ENCODE assay signal across 8 mouse cellular contexts in genomic region chr17:31451179-31451708, GRCm38 (mm10).
DNase-seq lines count a peak whose midpoint lies in the region; ATAC-seq and TF ChIP-seq lines count a peak whose summit lies in the region.

No protein-coding gene starts in this region.

- no peak overlapping the region for H3K4me3 ChIP-seq in forebrain, embryonic 10.5 days
- no peak overlapping the region for H3K4me3 ChIP-seq in forebrain, embryonic 11.5 days (ENCODE audit: low read depth, low read length)
- H3K4me3 ChIP-seq in hindbrain, embryonic 16.5 days (ENCODE audit: low read length): no peak overlapping the region
- no peak overlapping the region for H3K4me3 ChIP-seq in limb, embryonic 14.5 days (replicated peaks; ENCODE audit: low read length)

- H3K4me1 ChIP-seq in forebrain, embryonic 10.5 days: peaks cover 24% of the 10 kb centered on the region
- no peaks in the 10 kb centered on the region; the same call in 1 of the 2 replicates for H3K4me1 ChIP-seq in forebrain, embryonic 11.5 days (replicated peaks; ENCODE audit: control insufficient read depth, insufficient read depth, low read length)
- peaks cover 12% of the 10 kb centered on the region for H3K4me1 ChIP-seq in hindbrain, embryonic 16.5 days (ENCODE audit: control insufficient read depth, insufficient read depth, low read depth, low read length)
- peaks cover 14% of the 10 kb centered on the region for H3K4me1 ChIP-seq in limb, embryonic 14.5 days (ENCODE audit: control insufficient read depth, insufficient read depth, low read length)

- ATAC-seq in forebrain, embryonic 11.5 days (replicated peaks; ENCODE audit: low FRiP score): no peak
- ATAC-seq in hindbrain, embryonic 16.5 days: peak; percentile 89
- no peak for ATAC-seq in limb, embryonic 14.5 days (ENCODE audit: low FRiP score, low read depth)
- no peak for ATAC-seq in activated CD4-positive, CD25-positive, alpha-beta regulatory T cell, adult 4 months

- peaks cover 14% of the 10 kb centered on the region for H3K36me3 ChIP-seq in forebrain, embryonic 10.5 days (replicated peaks)
- no peaks in the 10 kb centered on the region for H3K36me3 ChIP-seq in forebrain, embryonic 11.5 days (ENCODE audit: control insufficient read depth, insufficient read depth, low read length)
- H3K36me3 ChIP-seq in hindbrain, embryonic 16.5 days (ENCODE audit: control insufficient read depth, insufficient read depth, low read length): peaks cover 9% of the 10 kb centered on the region
- peaks cover 3% of the 10 kb centered on the region; the same call in 1 of the 2 replicates for H3K36me3 ChIP-seq in limb, embryonic 14.5 days (ENCODE audit: control insufficient read depth, insufficient read depth, low read length)

- no peaks in the 10 kb centered on the region for H3K27me3 ChIP-seq in forebrain, embryonic 10.5 days (ENCODE audit: poor library complexity, severe bottlenecking)
- H3K27me3 ChIP-seq in forebrain, embryonic 11.5 days (ENCODE audit: control insufficient read depth, insufficient read depth, low read length): no peaks in the 10 kb centered on the region
- H3K27me3 ChIP-seq in hindbrain, embryonic 16.5 days (replicated peaks; ENCODE audit: control insufficient read depth, insufficient read depth, low read length): no peaks in the 10 kb centered on the region
- no peaks in the 10 kb centered on the region for H3K27me3 ChIP-seq in limb, embryonic 14.5 days (ENCODE audit: control insufficient read depth, insufficient read depth, low read length)

- H3K9ac ChIP-seq in forebrain, embryonic 11.5 days (ENCODE audit: low read length): no peak overlapping the region
- H3K9ac ChIP-seq in hindbrain, embryonic 16.5 days (ENCODE audit: low read depth, low read length): 0 out of 2 replicates have a peak overlapping the region, but pooled peaks have one; percentile 2
- H3K9ac ChIP-seq in limb, embryonic 14.5 days (ENCODE audit: low read depth, low read length, severe bottlenecking): peak overlapping the region; percentile 21; the same call in 1 of the 2 replicates

- no peak for TF ChIP-seq POLR2A in limb, embryonic 14.5 days (IDR thresholded peaks at IDR 0.05; ENCODE audit: borderline replicate concordance, extremely low read depth, insufficient read depth, insufficient read length)

- no peaks in the 10 kb centered on the region for H3K9me3 ChIP-seq in forebrain, embryonic 10.5 days
- no peaks in the 10 kb centered on the region for H3K9me3 ChIP-seq in forebrain, embryonic 11.5 days (ENCODE audit: control insufficient read depth, low read length)
- H3K9me3 ChIP-seq in hindbrain, embryonic 16.5 days (ENCODE audit: control insufficient read depth, low read length): no peaks in the 10 kb centered on the region; the same call in 1 of the 2 replicates
- no peaks in the 10 kb centered on the region for H3K9me3 ChIP-seq in limb, embryonic 14.5 days (ENCODE audit: control insufficient read depth, low read length)

- H3K4me2 ChIP-seq in forebrain, embryonic 11.5 days (ENCODE audit: low read depth, low read length, severe bottlenecking): no peak overlapping the region
- H3K4me2 ChIP-seq in hindbrain, embryonic 16.5 days (ENCODE audit: low read length): no peak overlapping the region
- no peak overlapping the region for H3K4me2 ChIP-seq in limb, embryonic 14.5 days (replicated peaks; ENCODE audit: low read depth, low read length, severe bottlenecking)

- WGBS in forebrain, embryonic 10.5 days: 60% methylated on average over 8 of the region's 8 CpGs
- WGBS in forebrain, embryonic 11.5 days: 58% methylated on average over 8 of the region's 8 CpGs
- WGBS in hindbrain, embryonic 16.5 days: 19% methylated on average over 8 of the region's 8 CpGs
- 41% methylated on average over 8 of the region's 8 CpGs for WGBS in limb, embryonic 14.5 days

- no peak for DNase-seq in forebrain, embryonic 10.5 days (ENCODE audit: extremely low spot score, low spot score)
- no peak for DNase-seq in forebrain, embryonic 11.5 days (ENCODE audit: low spot score)
- DNase-seq in cerebellum, adult 9-11 months: peak; percentile 58
- DNase-seq in limb, embryonic 14.5 days (ENCODE audit: low spot score): no peak
- peak; percentile 48 for DNase-seq in right cerebral cortex, postnatal 4 days
- DNase-seq in gastrocnemius, postnatal 25 days: no peak

- peak overlapping the region; percentile 53; the same call in 1 of the 2 replicates for H3K27ac ChIP-seq in forebrain, embryonic 10.5 days
- H3K27ac ChIP-seq in forebrain, embryonic 11.5 days (ENCODE audit: low read depth, low read length): no peak overlapping the region
- H3K27ac ChIP-seq in hindbrain, embryonic 16.5 days (ENCODE audit: low read depth, low read length): peak overlapping the region; percentile 64
- peak overlapping the region; percentile 54; the same call in 1 of the 2 replicates for H3K27ac ChIP-seq in limb, embryonic 14.5 days (replicated peaks; ENCODE audit: low read depth, low read length)

Comparison
In these comparisons a context has a peak if more than half of its experiments do, and no peak if none do; other contexts are left out.
1. DNase-seq: peak in cerebellum, adult 9-11 months (single experiment) and right cerebral cortex, postnatal 4 days (single experiment); none in forebrain, embryonic 10.5 days (single experiment), forebrain, embryonic 11.5 days (single experiment), limb, embryonic 14.5 days (single experiment) and gastrocnemius, postnatal 25 days (single experiment).